Mouse (Mus musculus) G1E (cell line): ENCODE measurements at regions not wholly inside any gene's neighbourhood (a gene's known extent, or its start where the extent isn't known, plus 50 kb on each side); places are given as distances from the start of the nearest gene placed in this dataset.

Source experiments
- CTCF ChIP-seq: IDR thresholded peaks from 2 replicates; pipeline ENCODE4 v1.5.1; 2012; ENCODE audit warnings: low read depth, low read length, inconsistent platforms, mixed read lengths
- GATA1 ChIP-seq: IDR thresholded peaks from 2 replicates; pipeline ENCODE4 v1.6.1; 2012; ENCODE audit warnings: borderline replicate concordance, low read length, inconsistent platforms, mixed read lengths
- POLR2AphosphoS5 ChIP-seq: IDR thresholded peaks from 2 replicates; pipeline ENCODE4 v1.6.1; 2012; ENCODE audit warnings: low read depth, low read length, inconsistent platforms; ENCODE audit not compliant: insufficient replicate concordance
- TAL1 ChIP-seq: conservative IDR thresholded peaks from 2 replicates; pipeline ENCODE4 v1.6.1; 2012; ENCODE audit warnings: low read depth, low read length, inconsistent platforms, mixed read lengths

DNA sequence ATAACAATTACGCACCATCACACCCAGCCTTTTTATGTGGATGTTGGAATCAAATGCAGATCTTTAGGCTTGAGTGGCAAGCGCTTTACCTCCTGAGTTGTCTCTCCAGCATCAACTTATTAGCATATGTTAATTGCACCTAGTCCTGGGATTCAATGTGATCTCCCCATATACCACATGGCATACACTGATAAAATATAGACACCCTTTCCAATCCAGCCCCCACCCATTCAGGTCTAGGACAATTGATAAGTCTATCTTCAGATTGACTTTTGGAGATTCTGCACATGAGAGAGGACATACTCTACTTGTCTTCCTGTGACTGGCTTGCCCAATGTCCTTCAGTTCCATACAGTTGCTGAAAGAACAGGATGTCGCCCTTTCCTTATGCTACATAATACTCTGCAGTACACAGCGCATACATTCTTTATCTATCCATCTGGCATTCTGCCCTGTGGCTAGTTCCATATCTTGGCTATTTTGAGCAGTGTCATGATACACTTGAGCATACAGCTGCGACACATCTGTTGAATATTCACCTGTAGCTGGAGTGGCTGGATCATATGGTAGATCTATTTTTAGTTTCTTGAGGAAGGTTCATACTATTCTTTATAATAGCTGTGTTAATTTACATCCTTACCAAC lies 120.3 kb downstream of the Gsdmc2 start:
- no peak for TF ChIP-seq GATA1
- no peak for TF ChIP-seq CTCF
- no peak for TF ChIP-seq POLR2AphosphoS5
- TF ChIP-seq TAL1, result no peak
